Mouse (Mus musculus) liver, adult 2 months (tissue): ENCODE results near the gene Nrbf2.
A peak's percentile ranks its signal among the peaks of the same experiment; 100 is the strongest.

ENCODE experiments used
- CTCF ChIP-seq: fragments of 200-500 bp; IDR thresholded peaks from 2 replicates; pipeline ENCODE4 v1.5.1; 2011; ENCODE audit warnings: low read depth, low read length, control low read depth
- POLR2A ChIP-seq: fragments of 200-500 bp; IDR thresholded peaks from 2 replicates; pipeline ENCODE4 v1.6.1; 2011; ENCODE audit warnings: low read length, control low read depth; ENCODE audit not compliant: insufficient read depth; ENCODE audit errors: extremely low read depth

DNA sequence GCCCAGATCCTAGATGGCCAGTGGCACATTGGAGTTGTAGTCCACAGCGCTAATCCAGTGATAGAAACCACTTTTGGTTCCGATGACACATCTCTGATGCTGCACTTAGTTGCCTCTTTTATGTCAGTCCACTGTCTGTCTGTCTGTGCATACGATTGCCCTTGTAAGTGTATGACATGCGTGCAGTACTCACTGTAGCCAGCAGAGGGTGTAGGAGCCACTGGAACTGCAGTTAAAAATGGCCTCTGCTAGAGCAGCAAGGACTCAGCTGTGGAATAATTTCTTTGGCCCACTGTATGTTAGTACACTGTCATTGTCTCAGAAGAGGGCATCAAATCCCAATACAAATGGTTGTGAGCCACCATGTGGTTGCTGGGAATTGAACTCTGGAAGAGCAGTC, 38.0 kb downstream of the Nrbf2 start:
- TF ChIP-seq CTCF (peak; percentile 62), POLR2A (no peak)
